Mouse (Mus musculus) liver, postnatal 0 days (tissue): ENCODE results near the gene Ngb. TPM values are rescaled to one million over a fixed set of nuclear protein-coding genes. Genes with fewer than 3 reads are reported as not detected.
A peak's percentile ranks its signal among the peaks of the same experiment; 100 is the strongest.

ENCODE experiments used
- ATAC-seq: fragments of 200-750 bp; cut with Nextera tagmentation; 2 replicates; pipeline ENCODE4 v1.8.0; 2017; ENCODE audit warnings: mild to moderate bottlenecking, moderate library complexity
- DNase-seq: peaks from one replicate; pipeline ENCODE4 v3.0.0-alpha.2; 2016
- H3K27ac ChIP-seq: fragments of 300-500 bp; sonication (generic); 2 replicates; pipeline ENCODE4 v1.5.1; 2014; ENCODE audit warnings: antibody characterized with exemption, moderate library complexity, mild to moderate bottlenecking, low read depth
- H3K27me3 ChIP-seq: fragments of 300-500 bp; sonication (generic); 2 replicates; pipeline ENCODE4 v1.6.1; 2014; ENCODE audit warnings: low read length, control low read depth, mixed read lengths; ENCODE audit not compliant: insufficient read depth
- H3K36me3 ChIP-seq: fragments of 300-500 bp; sonication (generic); replicated peaks from 2 replicates; pipeline ENCODE4 v1.6.1; 2014; ENCODE audit warnings: mild to moderate bottlenecking, control low read depth, low read length, moderate library complexity, mixed read lengths; ENCODE audit not compliant: insufficient read depth
- H3K4me1 ChIP-seq: fragments of 300-500 bp; sonication (generic); 2 replicates; pipeline ENCODE4 v1.6.1; 2014; ENCODE audit warnings: antibody characterized with exemption, mild to moderate bottlenecking, control low read depth; ENCODE audit not compliant: insufficient read depth
- H3K4me2 ChIP-seq: fragments of 300-500 bp; sonication (generic); 2 replicates; pipeline ENCODE4 v1.6.1; 2014; ENCODE audit warnings: low read depth, mild to moderate bottlenecking, low read length, moderate library complexity, mixed read lengths
- H3K4me3 ChIP-seq: fragments of 300-500 bp; sonication (generic); 2 replicates; pipeline ENCODE4 v1.5.1; 2014; ENCODE audit warnings: low read depth, low read length
- H3K9ac ChIP-seq: fragments of 300-500 bp; sonication (generic); replicated peaks from 2 replicates; pipeline ENCODE4 v1.6.1; 2014; ENCODE audit warnings: mild to moderate bottlenecking, moderate library complexity
- H3K9me3 ChIP-seq: fragments of 300-500 bp; sonication (generic); 2 replicates; pipeline ENCODE4 v1.6.1; 2016; ENCODE audit warnings: mild to moderate bottlenecking, control low read depth, low read length, mixed read lengths
- CTCF ChIP-seq: sonication (generic); IDR thresholded peaks from 2 replicates; pipeline ENCODE4 v1.5.1; 2016; ENCODE audit warnings: antibody characterized with exemption, low read depth
- EP300 ChIP-seq: IDR thresholded peaks from 2 replicates; pipeline ENCODE4 v1.6.1; 2016; ENCODE audit warnings: antibody characterized with exemption, low read depth, mild to moderate bottlenecking
- WGBS: fragments of 180-500 bp; shearing (Covaris S2); extraction: QIAGEN DNeasy Blood & Tissue Kit; methylation state at CpG from one replicate; pipeline ENCODE4 v1.1.7; 2014; ENCODE audit not compliant: insufficient replicate concordance; 5-methylcytosine and 5-hydroxymethylcytosine counted together
- polyA plus RNA-seq: library from polyadenylated mRNA; unstranded; fragments of >200 nt; fragmentation: Nextera tagmentation; extraction: Ambion mirVana; gene quantifications from 2 replicates; pipeline ENCODE4 v1.2.1, GENCODE M21; 2015

Ngb gene
- polyA plus RNA-seq, 1 experiment from 2014 or later: not detected

GRCm38 (mm10) chr12:87057066-87057465, 45.3 kb downstream of the Ngb start:
- no peak for DNase-seq
- no peaks in the 10 kb centered on the region for H3K36me3 ChIP-seq
- TF ChIP-seq EP300 (no peak), CTCF (no peak)
- H3K9me3 ChIP-seq: no peaks in the 10 kb centered on the region
- H3K4me2 ChIP-seq: no peak overlapping the region
- ATAC-seq: no peak
- no peak overlapping the region for H3K27ac ChIP-seq
- WGBS: 57% methylated on average over 17 of the region's 17 CpGs
- no peak overlapping the region for H3K9ac ChIP-seq
- no peaks in the 10 kb centered on the region for H3K27me3 ChIP-seq
- H3K4me3 ChIP-seq: no peak overlapping the region
- H3K4me1 ChIP-seq: no peaks in the 10 kb centered on the region

GRCm38 (mm10) chr12:87054873-87055272, 47.5 kb downstream of the Ngb start:
- Histone ChIP-seq H3K9ac (no peak overlapping the region), H3K36me3 (no peaks in the 10 kb centered on the region), H3K9me3 (no peaks in the 10 kb centered on the region), H3K4me2 (no peak overlapping the region), H3K27ac (no peak overlapping the region), H3K4me3 (no peak overlapping the region), H3K4me1 (no peaks in the 10 kb centered on the region), H3K27me3 (no peaks in the 10 kb centered on the region)
- no peak for DNase-seq
- ATAC-seq: no peak
- WGBS: 67% methylated on average over 7 of the region's 7 CpGs
- no peak for TF ChIP-seq EP300
- no peak for TF ChIP-seq CTCF

DNA sequence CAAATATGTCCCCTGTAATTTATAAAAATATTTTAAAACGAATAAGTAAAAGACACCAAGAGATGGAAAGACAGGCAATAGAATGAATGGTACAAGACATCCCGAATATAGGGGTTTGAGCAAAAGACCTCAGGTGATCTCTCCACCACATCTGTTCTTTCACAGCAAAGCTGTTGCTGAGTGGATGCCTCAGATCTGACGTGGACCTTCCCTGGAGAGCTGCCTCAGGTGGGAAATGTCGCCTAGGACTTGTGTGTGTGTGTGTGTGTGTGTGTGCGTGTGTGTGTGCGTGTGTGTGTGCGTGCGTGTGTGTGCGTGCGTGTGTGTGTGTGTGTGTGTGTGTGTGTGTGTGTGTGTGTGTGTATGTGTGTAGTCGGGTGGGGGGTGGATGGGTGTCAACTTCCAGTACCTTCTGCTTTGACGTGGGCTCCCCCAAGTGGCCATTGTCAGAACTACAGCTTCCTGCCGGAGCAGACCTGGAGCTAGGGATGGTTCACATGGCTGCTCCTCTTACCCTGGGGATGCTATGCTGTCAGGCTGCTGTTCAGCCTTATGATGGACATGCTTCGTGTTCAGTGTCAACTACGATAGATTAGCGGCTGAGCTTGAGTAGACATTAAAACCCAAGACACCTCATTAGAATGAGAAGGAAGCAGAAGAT, 49.5 kb downstream of the Ngb start:
- ATAC-seq: no peak
- no peak overlapping the region for H3K9ac ChIP-seq
- H3K4me3 ChIP-seq: no peak overlapping the region
- no peaks in the 10 kb centered on the region for H3K9me3 ChIP-seq
- H3K36me3 ChIP-seq: no peaks in the 10 kb centered on the region
- peak; percentile 85 for DNase-seq
- TF ChIP-seq EP300: no peak
- peak; percentile 87 for TF ChIP-seq CTCF
- H3K4me1 ChIP-seq: no peaks in the 10 kb centered on the region
- no peaks in the 10 kb centered on the region for H3K27me3 ChIP-seq
- no peak overlapping the region for H3K27ac ChIP-seq
- 29% methylated on average over 11 of the region's 16 CpGs for WGBS
- no peak overlapping the region for H3K4me2 ChIP-seq

DNA sequence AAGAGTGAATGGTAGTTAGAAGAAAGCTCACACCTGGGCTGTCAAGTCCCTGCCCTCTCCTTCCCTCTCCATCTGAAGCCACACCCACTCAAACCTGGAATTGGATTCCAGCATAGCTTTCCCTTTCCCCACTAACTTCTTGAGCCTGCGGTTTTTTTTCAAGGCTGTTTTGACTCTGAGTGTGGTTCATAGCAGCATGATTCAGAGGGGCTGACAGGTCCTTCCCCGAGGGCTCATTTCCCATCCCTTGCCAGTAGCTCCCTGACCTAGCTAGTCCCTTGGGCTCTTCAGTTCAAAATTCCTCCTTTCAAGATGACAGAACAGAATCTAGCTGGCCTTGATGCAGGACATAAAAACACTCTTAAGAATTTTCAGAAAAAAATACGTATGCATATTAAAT, 54.8 kb downstream of the Ngb start:
- no peak for ATAC-seq
- 50% methylated on average over 3 of the region's 3 CpGs for WGBS

More for the DNA sequence above, 54.8 kb downstream of the Ngb start:
- Histone ChIP-seq H3K4me2 (no peak overlapping the region), H3K36me3 (no peaks in the 10 kb centered on the region), H3K27me3 (no peaks in the 10 kb centered on the region), H3K9me3 (no peaks in the 10 kb centered on the region), H3K4me3 (no peak overlapping the region), H3K9ac (no peak overlapping the region), H3K4me1 (no peaks in the 10 kb centered on the region), H3K27ac (no peak overlapping the region)
- no peak for DNase-seq
- TF ChIP-seq CTCF (no peak), EP300 (no peak)

Other genes starting within 250 kb of the Ngb start
- gene Irf2bpl, start 217.7 kb downstream of the Ngb start, polyA plus RNA-seq: 5.0 and 5.3 TPM in 2 replicates
- 4.4 and 4.7 TPM in 2 replicates for gene Cipc, start 155.5 kb downstream of the Ngb start, polyA plus RNA-seq
- gene Zdhhc22, start 112.1 kb downstream of the Ngb start, polyA plus RNA-seq: not detected in 2 replicates
- gene Tmem63c, start 81.2 kb downstream of the Ngb start, polyA plus RNA-seq: not detected in 2 replicates
- 257 and 279 TPM in 2 replicates for gene Gstz1, start 44.6 kb upstream of the Ngb start, polyA plus RNA-seq
- gene Pomt2, start 45.4 kb upstream of the Ngb start, polyA plus RNA-seq: 4.3 and 4.5 TPM in 2 replicates
- 2.3 and 2.8 TPM in 2 replicates for gene Samd15, start 97.2 kb upstream of the Ngb start, polyA plus RNA-seq
- gene Tmed8, start 97.9 kb upstream of the Ngb start, polyA plus RNA-seq: 0.36 and 0.42 TPM in 2 replicates
- 0.19 and 0.45 TPM in 2 replicates for gene Noxred1, start 136.2 kb upstream of the Ngb start, polyA plus RNA-seq
- gene Vipas39, start 163.7 kb upstream of the Ngb start, polyA plus RNA-seq: 8.2 and 8.9 TPM in 2 replicates
- 89.4 and 91.5 TPM in 2 replicates for gene Ahsa1, start 163.9 kb upstream of the Ngb start, polyA plus RNA-seq
- gene Ism2, start 197.2 kb upstream of the Ngb start, polyA plus RNA-seq: 0.08 and 0.17 TPM in 2 replicates